Comparison of ENCODE assay signal across 10 mouse cellular contexts in genomic region chr7:66342323-66342722, GRCm38 (mm10). TPM values are rescaled to one million over a fixed set of nuclear protein-coding genes. Genes with fewer than 3 reads are reported as not detected.
A peak's percentile ranks its signal among the peaks of the same experiment; 100 is the strongest.
DNase-seq lines count a peak whose midpoint lies in the region; ATAC-seq and TF ChIP-seq lines count a peak whose summit lies in the region.
"Had no signal": no experiment of that assay in that cellular context is flagged by ENCODE, and none has a peak within 500 bp of the region (broad histone marks: within the 10 kb centered on the region; RNA-seq: fewer than 3 reads in every experiment).

No protein-coding gene starts in this region.

- H3K4me2 ChIP-seq in kidney, embryonic 14.5 days (replicated peaks; ENCODE audit: low read depth, low read length) = no peak overlapping the region
- H3K4me2 ChIP-seq: embryonic facial prominence, embryonic 15.5 days had no signal

- H3K27me3 ChIP-seq in kidney, embryonic 14.5 days (ENCODE audit: control insufficient read depth, insufficient read depth, low read length) = no peaks in the 10 kb centered on the region
- H3K27me3 ChIP-seq in G1E (ENCODE audit: insufficient read depth, low read length) = no peaks in the 10 kb centered on the region; the same call in 1 of the 2 replicates
- H3K27me3 ChIP-seq: embryonic facial prominence, embryonic 15.5 days had no signal

- H3K27ac ChIP-seq in kidney, embryonic 14.5 days (ENCODE audit: low read depth, low read length) = no peak overlapping the region
- H3K27ac ChIP-seq: embryonic facial prominence, embryonic 15.5 days had no signal

- no peak overlapping the region for H3K4me3 ChIP-seq in kidney, embryonic 14.5 days (ENCODE audit: low read length)
- no peak overlapping the region for H3K4me3 ChIP-seq in G1E (ENCODE audit: low read depth, low read length)
- H3K4me3 ChIP-seq: embryonic facial prominence, embryonic 15.5 days had no signal

- no peak overlapping the region for H3K9ac ChIP-seq in kidney, embryonic 14.5 days (ENCODE audit: low read depth, low read length)
- H3K9ac ChIP-seq: embryonic facial prominence, embryonic 15.5 days had no signal

- ATAC-seq in kidney, embryonic 14.5 days (ENCODE audit: low FRiP score, low TSS enrichment) = no peak
- ATAC-seq in G1E (ENCODE audit: extremely low read depth, insufficient number of reproducible peaks, low FRiP score, poor library complexity, severe bottlenecking) = no peak
- ATAC-seq in monocyte, adult 5-6 weeks (replicated peaks; ENCODE audit: insufficient number of reproducible peaks, low FRiP score, low TSS enrichment, poor library complexity, severe bottlenecking) = 0 out of 2 replicates have a peak, but pooled peaks have one; percentile 50
- ATAC-seq in erythroblast, adult 5-6 weeks (replicated peaks; ENCODE audit: low FRiP score, poor library complexity, severe bottlenecking) = no peak

- no peaks in the 10 kb centered on the region for H3K36me3 ChIP-seq in kidney, embryonic 14.5 days (ENCODE audit: control insufficient read depth, insufficient read depth, low read length)
- no peaks in the 10 kb centered on the region for H3K36me3 ChIP-seq in G1E (replicated peaks)
- H3K36me3 ChIP-seq: embryonic facial prominence, embryonic 15.5 days had no signal

- peak; percentile 73 for DNase-seq in kidney, adult 18-20 months
- DNase-seq in G1E (ENCODE audit: low spot score) = no peak
- peak; percentile 45 for DNase-seq in brain, adult 2 months (ENCODE audit: low read depth, low spot score)
- peak; percentile 57 for DNase-seq in gastrocnemius, postnatal 14 days
- peak; percentile 16 to 33 for DNase-seq in layer of hippocampus, postnatal 14 days (ENCODE audit: low spot score in 2 of 2)

- TF ChIP-seq CTCF in G1E (IDR thresholded peaks at IDR 0.05; ENCODE audit: low read depth, low read length) = peak; percentile 64

- intact Hi-C loops in gastrocnemius, postnatal 14 days (cut with DNase I; ENCODE audit: low total_unique reads) = loop anchor here (5.0 kb wide), 1 partner anchor 35 kb away; no protein-coding TSS in a partner anchor

- 43% methylated on average over 4 of the region's 4 CpGs for WGBS in kidney, embryonic 14.5 days

- no peaks in the 10 kb centered on the region for H3K9me3 ChIP-seq in kidney, embryonic 14.5 days (ENCODE audit: control insufficient read depth, low read length)
- H3K9me3 ChIP-seq in G1E (replicated peaks) = no peaks in the 10 kb centered on the region
- H3K9me3 ChIP-seq: embryonic facial prominence, embryonic 15.5 days had no signal

- peaks cover 14% of the 10 kb centered on the region; the same call in 1 of the 2 replicates for H3K4me1 ChIP-seq in kidney, embryonic 14.5 days (ENCODE audit: control insufficient read depth, insufficient read depth, low read length)
- H3K4me1 ChIP-seq in G1E (ENCODE audit: insufficient read depth, low read depth, low read length) = no peaks in the 10 kb centered on the region

RNA-seq across cellular contexts. Expression of gene Gm10974, which starts 23.4 kb away (rescaled TPM):
- not detected in 2 replicates for polyA plus RNA-seq in kidney, embryonic 14.5 days (2014; fragmentation: Nextera tagmentation; extraction: Ambion mirVana)
- total RNA-seq in G1E (2014; fragmentation: Nextera tagmentation) = not detected in 2 replicates
- total RNA-seq in G1E (2017) = not detected in 2 replicates
- not detected in 2 replicates for polyA plus RNA-seq in G1E (2012)
- total RNA-seq in gastrocnemius, postnatal 14 days (2021) = not detected
- not detected for total RNA-seq in layer of hippocampus, postnatal 14 days (2021)
- not detected in 3 replicates for total RNA-seq in monocyte, adult 5-6 weeks (2017)
- total RNA-seq in erythroblast, adult 5-6 weeks (2015; ENCODE audit: low replicate concordance) = not detected in 2 replicates
- not detected in 2 replicates for total RNA-seq in erythroblast, adult 5-6 weeks (2017; ENCODE audit: low replicate concordance)
- polyA plus RNA-seq: embryonic facial prominence, embryonic 15.5 days; lung, embryonic 16.5 days had no signal

RNA-seq across cellular contexts. Expression of gene Lrrk1, which starts 45.8 kb away (rescaled TPM):
- polyA plus RNA-seq in kidney, embryonic 14.5 days (2014; fragmentation: Nextera tagmentation; extraction: Ambion mirVana) = 9.3 and 12.4 TPM in 2 replicates
- not detected in 2 replicates for total RNA-seq in G1E (2014; fragmentation: Nextera tagmentation)
- total RNA-seq in G1E (2017) = 0.12 and 0.22 TPM in 2 replicates
- polyA plus RNA-seq in G1E (2012) = not detected in 2 replicates
- total RNA-seq in gastrocnemius, postnatal 14 days (2021) = 1 to 10 TPM; 4.8 to 6.9 TPM
- total RNA-seq in layer of hippocampus, postnatal 14 days (2021) = 1 to 10 TPM; 2.5 to 3.6 TPM
- total RNA-seq in monocyte, adult 5-6 weeks (2017) = 30.2 to 96.4 TPM (median 40.2 TPM) in 3 replicates
- 1.5 and 3.1 TPM in 2 replicates for total RNA-seq in erythroblast, adult 5-6 weeks (2015; ENCODE audit: low replicate concordance)
- 1.4 and 3.2 TPM in 2 replicates for total RNA-seq in erythroblast, adult 5-6 weeks (2017; ENCODE audit: low replicate concordance)
